In genomic region chr4:55531856-55532406, GRCm38 (mm10) we compare ENCODE assay signal across 8 mouse cellular contexts. TPM values are rescaled to one million over a fixed set of nuclear protein-coding genes. Genes with fewer than 3 reads are reported as not detected.
A peak's percentile ranks its signal among the peaks of the same experiment; 100 is the strongest.
DNase-seq lines count a peak whose midpoint lies in the region; ATAC-seq and TF ChIP-seq lines count a peak whose summit lies in the region.

No protein-coding gene starts in this region.

- in situ Hi-C loops in ES-E14 (cut with MboI; ENCODE audit: low sequenced_read_pairs in 2 of 2, unreplicated experiment in 2 of 2), result no loop called here

- H3K9me3 ChIP-seq in heart, embryonic 12.5 days (replicated peaks), result no peaks in the 10 kb centered on the region
- H3K9me3 ChIP-seq in ES-E14 (ENCODE audit: control insufficient read depth, insufficient read depth, low read depth, low read length), result no peaks in the 10 kb centered on the region
- H3K9me3 ChIP-seq in hindbrain, embryonic 12.5 days (replicated peaks), result no peaks in the 10 kb centered on the region
- no peaks in the 10 kb centered on the region for H3K9me3 ChIP-seq in midbrain, embryonic 10.5 days (replicated peaks)

- WGBS in heart, embryonic 12.5 days, result under 1% methylated on average over 39 of the region's 42 CpGs
- WGBS in hindbrain, embryonic 12.5 days, result 2% methylated on average over 16 of the region's 42 CpGs
- WGBS in midbrain, embryonic 10.5 days, result under 1% methylated on average over 32 of the region's 42 CpGs

- DNase-seq in heart, postnatal 36 days, result no peak
- no peak for DNase-seq in ES-E14 (ENCODE audit: low read depth, low spot score)
- no peak for DNase-seq in midbrain, embryonic 10.5 days (ENCODE audit: low spot score)
- DNase-seq in urinary bladder, postnatal 14 days (ENCODE audit: low spot score), result no peak
- no peak for DNase-seq in cerebellum, adult 11-12 months
- DNase-seq in cerebellum, postnatal 10 days, result no peak

- intact Hi-C loops in heart, postnatal 36 days (cut with DNase I), result loop anchor here (1.0 to 10.0 kb wide), 9 partner anchors 70 to 960 kb away; partner anchors contain the start of gene Rad23b

- no peaks in the 10 kb centered on the region for H3K27me3 ChIP-seq in heart, embryonic 12.5 days (replicated peaks)
- peaks cover 49% of the 10 kb centered on the region for H3K27me3 ChIP-seq in hindbrain, embryonic 12.5 days
- H3K27me3 ChIP-seq in midbrain, embryonic 10.5 days (ENCODE audit: low read depth, poor library complexity, severe bottlenecking), result peaks cover 82% of the 10 kb centered on the region

- H3K4me2 ChIP-seq in heart, embryonic 12.5 days, result peak overlapping the region; percentile 80
- peak overlapping the region; percentile 94 for H3K4me2 ChIP-seq in hindbrain, embryonic 12.5 days (replicated peaks)

- peaks cover 9% of the 10 kb centered on the region for H3K4me1 ChIP-seq in heart, embryonic 12.5 days (replicated peaks)
- H3K4me1 ChIP-seq in ES-E14 (ENCODE audit: control insufficient read depth in 2 of 2, insufficient read depth in 2 of 2, low read length in 2 of 2, poor library complexity in 1 of 2), result peaks cover 0 to 4% of the 10 kb centered on the region in 2 experiments; a peak in 1 of 4 replicates
- peaks cover 32% of the 10 kb centered on the region for H3K4me1 ChIP-seq in hindbrain, embryonic 12.5 days
- H3K4me1 ChIP-seq in midbrain, embryonic 10.5 days, result peaks cover 40% of the 10 kb centered on the region

- H3K27ac ChIP-seq in heart, embryonic 12.5 days (ENCODE audit: poor library complexity, severe bottlenecking), result peak overlapping the region; percentile 69
- H3K27ac ChIP-seq in ES-E14 (ENCODE audit: insufficient read depth, low read depth, low read length, poor library complexity, severe bottlenecking), result peak overlapping the region; percentile 80; the same call in 1 of the 2 replicates
- 0 out of 2 replicates have a peak overlapping the region, but pooled peaks have one; percentile 40 for H3K27ac ChIP-seq in hindbrain, embryonic 12.5 days
- H3K27ac ChIP-seq in midbrain, embryonic 10.5 days (replicated peaks), result peak overlapping the region; percentile 91

- peak; percentile 37 for ATAC-seq in heart, embryonic 12.5 days (ENCODE audit: insufficient number of reproducible peaks, low FRiP score)
- peak; percentile 57 for ATAC-seq in hindbrain, embryonic 12.5 days (ENCODE audit: low FRiP score)

- peak overlapping the region; percentile 84 for H3K4me3 ChIP-seq in heart, embryonic 12.5 days
- peak overlapping the region; percentile 69 to 87 for H3K4me3 ChIP-seq in ES-E14 (ENCODE audit: insufficient read depth in 1 of 2, low read depth in 1 of 2, low read length in 2 of 2, poor library complexity in 1 of 2, severe bottlenecking in 1 of 2)
- peak overlapping the region; percentile 59 for H3K4me3 ChIP-seq in hindbrain, embryonic 12.5 days
- H3K4me3 ChIP-seq in midbrain, embryonic 10.5 days, result peak overlapping the region; percentile 73

- H3K9ac ChIP-seq in heart, embryonic 12.5 days, result peak overlapping the region; percentile 80
- H3K9ac ChIP-seq in ES-E14 (ENCODE audit: insufficient read depth, low read depth, low read length, poor library complexity, severe bottlenecking), result peak overlapping the region; percentile 97
- H3K9ac ChIP-seq in hindbrain, embryonic 12.5 days, result peak overlapping the region; percentile 79

- no peaks in the 10 kb centered on the region for H3K36me3 ChIP-seq in heart, embryonic 12.5 days
- peaks cover 23% of the 10 kb centered on the region for H3K36me3 ChIP-seq in ES-E14 (ENCODE audit: control insufficient read depth, insufficient read depth, low read length, poor library complexity, severe bottlenecking)
- no peaks in the 10 kb centered on the region for H3K36me3 ChIP-seq in hindbrain, embryonic 12.5 days
- H3K36me3 ChIP-seq in midbrain, embryonic 10.5 days, result no peaks in the 10 kb centered on the region

TF ChIP-seq in ES-E14, 5 proteins besides CTCF, POLR2A, EP300 and RAD21:
- TF ChIP-seq CHD2 (IDR thresholded peaks at IDR 0.05; ENCODE audit: low read depth, low read length), result no peak
- no peak for TF ChIP-seq MAFK (IDR thresholded peaks at IDR 0.05; ENCODE audit: insufficient read depth, low read depth, low read length)
- TF ChIP-seq ZC3H11A (IDR thresholded peaks at IDR 0.05; ENCODE audit: borderline replicate concordance, low read depth, low read length), result no peak
- TF ChIP-seq ZNF384 (IDR thresholded peaks at IDR 0.05; ENCODE audit: low read depth, low read length), result no peak

RNA-seq across cellular contexts. Expression of gene Klf4, which starts 0.3 kb away (rescaled TPM):
- polyA plus RNA-seq in heart, embryonic 12.5 days (2016; fragmentation: Nextera tagmentation; extraction: Ambion mirVana), result 4.3 and 5.4 TPM in 2 replicates
- 10 to 100 TPM; 29.7 to 42.3 TPM for total RNA-seq in heart, postnatal 36 days (2021)
- total RNA-seq in ES-E14 (2012; rRNA removed), result 55.6 and 98.4 TPM in 2 replicates
- polyA plus RNA-seq in hindbrain, embryonic 12.5 days (2016; fragmentation: Nextera tagmentation; extraction: Ambion mirVana), result 4.8 and 5.9 TPM in 2 replicates
- 1.00 and 1.2 TPM in 2 replicates for polyA plus RNA-seq in midbrain, embryonic 10.5 days (2016; fragmentation: Nextera tagmentation; extraction: Ambion mirVana)

Comparison
In these comparisons a context has a peak if more than half of its experiments do, and no peak if none do; other contexts are left out.
1. H3K27ac ChIP-seq: peak in every context shown above with its lines; median percentile 91 in midbrain, embryonic 10.5 days; 80 in ES-E14; 69 in heart, embryonic 12.5 days; 40 in hindbrain, embryonic 12.5 days.